Mouse (Mus musculus): ENCODE measurements around the gene Sostdc1.

GRCm38 (mm10) chr12:36316056-36316455, 2.1 kb downstream of the Sostdc1 start:
- TF ChIP-seq CTCF (IDR thresholded peaks at IDR 0.05; ENCODE audit: low read depth, low read length) (no peak), POLR2A (IDR thresholded peaks at IDR 0.05; ENCODE audit: extremely low read depth, insufficient read depth, low read length) (no peak)

Data from liver, adult 2 months (tissue).